Mouse (Mus musculus) spleen, adult 2 months (tissue): ENCODE data around the gene Col13a1. TPM values are rescaled to one million over a fixed set of nuclear protein-coding genes. Genes with fewer than 3 reads are reported as not detected.

Source experiments
- DNase-seq, 2 experiments: peaks; one replicate each; pipeline versions ENCODE4 v3.0.0 to v3.0.0-alpha.2; 2012 to 2021; ENCODE audit warnings: low spot score in 2 of 2, low read depth in 1 of 2
- H3K27ac ChIP-seq: fragments of 200-500 bp; 2 replicates; pipeline ENCODE4 v1.5.1; 2012; ENCODE audit warnings: low read length, inconsistent platforms; ENCODE audit not compliant: insufficient read depth
- H3K27me3 ChIP-seq: fragments of 200-500 bp; 2 replicates; pipeline ENCODE4 v1.6.1; 2012; ENCODE audit warnings: mild to moderate bottlenecking, moderate library complexity, low read length, inconsistent platforms; ENCODE audit not compliant: control insufficient read depth, insufficient read depth
- H3K36me3 ChIP-seq: fragments of 200-500 bp; 2 replicates; pipeline ENCODE4 v1.6.1; 2012; ENCODE audit warnings: mild to moderate bottlenecking, low read length, inconsistent platforms; ENCODE audit not compliant: control insufficient read depth, insufficient read depth
- H3K4me1 ChIP-seq: fragments of 200-500 bp; 2 replicates; pipeline ENCODE4 v1.6.1; 2011; ENCODE audit warnings: inconsistent platforms; ENCODE audit not compliant: control insufficient read depth, insufficient read depth, insufficient read length
- H3K4me3 ChIP-seq: fragments of 200-500 bp; 2 replicates; pipeline ENCODE4 v1.5.1; 2011; ENCODE audit warnings: mild to moderate bottlenecking, inconsistent platforms; ENCODE audit not compliant: insufficient read depth, insufficient read length; ENCODE audit errors: extremely low read depth
- CTCF ChIP-seq: fragments of 200-500 bp; IDR thresholded peaks from 2 replicates; pipeline ENCODE4 v1.5.1; 2011; ENCODE audit warnings: mild to moderate bottlenecking, inconsistent platforms; ENCODE audit not compliant: insufficient read depth, insufficient read length, insufficient replicate concordance; ENCODE audit errors: extremely low read depth
- POLR2A ChIP-seq: fragments of 200-500 bp; IDR thresholded peaks from 2 replicates; pipeline ENCODE4 v1.6.1; 2011; ENCODE audit warnings: low read depth, low read length, inconsistent platforms
- WGBS: fragments of 180-500 bp; shearing (Covaris S2); methylation state at CpG from one replicate; pipeline ENCODE4 v1.1.7; 2018; 5-methylcytosine and 5-hydroxymethylcytosine counted together
- polyA plus RNA-seq: library from polyadenylated mRNA; depleted of rRNA; stranded (reverse); fragments of >200 nt; gene quantifications from 2 replicates; pipeline ENCODE4 v1.2.3, GENCODE M21; 2012

Col13a1 gene
- polyA plus RNA-seq, 1 experiment, result 0.92 TPM

GRCm38 (mm10) chr10:61826753-61827435 lies 152.0 kb downstream of the Col13a1 start:
- no peak for DNase-seq
- WGBS, result 62% methylated on average over 16 of the region's 16 CpGs
- Histone ChIP-seq H3K36me3 (no peaks in the 10 kb centered on the region), H3K4me1 (no peaks in the 10 kb centered on the region), H3K4me3 (no peak overlapping the region), H3K27me3 (no peaks in the 10 kb centered on the region), H3K27ac (no peak overlapping the region)
- no peak for TF ChIP-seq CTCF
- TF ChIP-seq POLR2A, result no peak

GRCm38 (mm10) chr10:61825979-61826752 lies 152.7 kb downstream of the Col13a1 start:
- H3K4me3 ChIP-seq, result no peak overlapping the region
- H3K27me3 ChIP-seq, result no peaks in the 10 kb centered on the region
- H3K27ac ChIP-seq, result no peak overlapping the region
- no peak for DNase-seq
- WGBS, result 60% methylated on average over 13 of the region's 13 CpGs
- H3K36me3 ChIP-seq, result no peaks in the 10 kb centered on the region
- TF ChIP-seq POLR2A (no peak), CTCF (no peak)
- H3K4me1 ChIP-seq, result no peaks in the 10 kb centered on the region

- Histone ChIP-seq H3K4me1 (no peaks in the 10 kb centered on the region), H3K27ac (no peak overlapping the region), H3K27me3 (no peaks in the 10 kb centered on the region), H3K4me3 (no peak overlapping the region), H3K36me3 (no peaks in the 10 kb centered on the region)
- DNase-seq, result no peak
- WGBS, result 41% methylated on average over 5 of the region's 5 CpGs
- TF ChIP-seq POLR2A, result no peak
- no peak for TF ChIP-seq CTCF
Measured at GRCm38 (mm10) chr10:61825536-61825935, 153.4 kb downstream of the Col13a1 start.

GRCm38 (mm10) chr10:61823731-61824115 lies 155.2 kb downstream of the Col13a1 start:
- TF ChIP-seq POLR2A, result no peak
- TF ChIP-seq CTCF, result no peak
- Histone ChIP-seq H3K27ac (no peak overlapping the region), H3K36me3 (no peaks in the 10 kb centered on the region), H3K27me3 (no peaks in the 10 kb centered on the region), H3K4me3 (no peak overlapping the region), H3K4me1 (no peaks in the 10 kb centered on the region)
- DNase-seq, result no peak
- 82% methylated on average over 4 of the region's 4 CpGs for WGBS

- Histone ChIP-seq H3K27me3 (no peaks in the 10 kb centered on the region), H3K4me1 (no peaks in the 10 kb centered on the region), H3K4me3 (no peak overlapping the region), H3K36me3 (no peaks in the 10 kb centered on the region), H3K27ac (no peak overlapping the region)
- 90% methylated on average over 7 of the region's 7 CpGs for WGBS
- TF ChIP-seq CTCF, result no peak
- TF ChIP-seq POLR2A, result no peak
- DNase-seq, result no peak
Measured at GRCm38 (mm10) chr10:61822968-61823730, 155.8 kb downstream of the Col13a1 start.

GRCm38 (mm10) chr10:61820050-61820449 lies 158.9 kb downstream of the Col13a1 start:
- 46% methylated on average over 9 of the region's 9 CpGs for WGBS
- Histone ChIP-seq H3K36me3 (no peaks in the 10 kb centered on the region), H3K27me3 (no peaks in the 10 kb centered on the region), H3K27ac (no peak overlapping the region), H3K4me1 (no peaks in the 10 kb centered on the region), H3K4me3 (no peak overlapping the region)
- TF ChIP-seq CTCF (no peak), POLR2A (no peak)
- no peak for DNase-seq
